8 mouse cellular contexts compared by ENCODE assay signal in the genomic region with DNA sequence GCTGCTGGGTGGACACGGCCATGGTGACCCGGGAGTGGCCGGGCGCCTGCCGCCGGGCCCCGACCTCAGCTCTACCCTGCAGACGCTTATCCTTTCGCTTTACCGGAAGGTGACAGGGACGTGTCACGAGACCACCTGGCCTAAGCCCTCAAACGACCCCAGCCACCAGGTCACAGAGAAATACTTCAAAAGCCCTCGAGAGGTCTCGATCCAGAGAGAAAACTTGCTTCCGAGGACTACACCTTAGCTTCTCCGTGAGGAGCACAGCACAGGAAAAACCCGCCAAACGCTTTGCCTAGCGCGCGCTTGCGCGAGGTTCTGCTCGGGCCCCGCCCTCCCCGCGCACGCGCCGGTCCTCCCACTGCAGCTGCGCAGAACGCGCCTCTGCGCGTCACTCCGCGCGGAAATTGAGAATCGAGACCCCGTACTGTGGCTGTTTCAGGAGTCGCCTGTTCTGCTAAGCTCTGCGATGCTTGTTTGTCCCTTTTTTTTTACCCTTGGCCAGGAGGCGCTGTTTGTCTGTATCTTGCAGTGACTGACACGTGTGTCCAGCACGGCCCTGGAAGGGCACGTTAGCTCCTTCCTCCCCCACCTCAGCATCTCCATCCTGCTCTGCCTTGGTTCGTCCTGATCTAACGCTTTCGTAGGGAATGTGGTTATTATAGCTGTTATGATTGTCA. TPM values are rescaled to one million over a fixed set of nuclear protein-coding genes. Genes with fewer than 3 reads are reported as not detected.
A peak's percentile ranks its signal among the peaks of the same experiment; 100 is the strongest.
DNase-seq lines count a peak whose midpoint lies in the region; ATAC-seq lines count a peak whose summit lies in the region.

A gene (minus strand): TSS at position 320 of the 680 bp plus-strand sequence.

- DNase-seq in 3T3-L1 (ENCODE audit: low read depth, low spot score): peak; percentile 89
- DNase-seq in adrenal gland, postnatal 4 days (ENCODE audit: low spot score in 2 of 2): peak; percentile 72 to 78
- DNase-seq in embryonic facial prominence, embryonic 14.5 days (ENCODE audit: low spot score): peak; percentile 95
- peak; percentile 84 to 87 for DNase-seq in heart, adult 9 months (ENCODE audit: low spot score in 2 of 2)
- DNase-seq in monocyte, adult 2 months (ENCODE audit: low read depth in 1 of 2, low spot score in 2 of 2): peak; percentile 45 to 82
- DNase-seq in spleen, postnatal 36 days (ENCODE audit: low spot score in 2 of 2): peak; percentile 88 to 89

- H3K27ac ChIP-seq in embryonic facial prominence, embryonic 14.5 days (replicated peaks; ENCODE audit: low read depth, low read length): peak within 1 kb of the TSS; percentile 69; the same call in 1 of the 2 replicates
- H3K27ac ChIP-seq in kidney, embryonic 14.5 days (ENCODE audit: low read depth, low read length): peak within 1 kb of the TSS; percentile 57
- peak within 1 kb of the TSS; percentile 79 for H3K27ac ChIP-seq in limb, embryonic 15.5 days

- no peaks in the 10 kb centered on the region for H3K9me3 ChIP-seq in embryonic facial prominence, embryonic 14.5 days (ENCODE audit: control insufficient read depth, low read length)
- H3K9me3 ChIP-seq in kidney, embryonic 14.5 days (ENCODE audit: control insufficient read depth, low read length): no peaks in the 10 kb centered on the region
- no peaks in the 10 kb centered on the region for H3K9me3 ChIP-seq in limb, embryonic 15.5 days

- under 1% methylated on average over 26 of the region's 50 CpGs for WGBS in embryonic facial prominence, embryonic 14.5 days
- under 1% methylated on average over 48 of the region's 50 CpGs for WGBS in kidney, embryonic 14.5 days
- under 1% methylated on average over 50 of the region's 50 CpGs for WGBS in limb, embryonic 15.5 days

- H3K9ac ChIP-seq in embryonic facial prominence, embryonic 14.5 days (ENCODE audit: low read depth, low read length): peak within 1 kb of the TSS; percentile 80
- H3K9ac ChIP-seq in kidney, embryonic 14.5 days (ENCODE audit: low read depth, low read length): peak within 1 kb of the TSS; percentile 57
- peak within 1 kb of the TSS; percentile 86 for H3K9ac ChIP-seq in limb, embryonic 15.5 days

- 0 out of 2 replicates have a peak, but pooled peaks cover 5% of the 10 kb centered on the region for H3K4me1 ChIP-seq in embryonic facial prominence, embryonic 14.5 days (ENCODE audit: control insufficient read depth, insufficient read depth, low read length)
- H3K4me1 ChIP-seq in kidney, embryonic 14.5 days (ENCODE audit: control insufficient read depth, insufficient read depth, low read length): peaks cover 18% of the 10 kb centered on the region
- H3K4me1 ChIP-seq in limb, embryonic 15.5 days: peaks cover 23% of the 10 kb centered on the region

- no peaks in the 10 kb centered on the region for H3K27me3 ChIP-seq in embryonic facial prominence, embryonic 14.5 days (replicated peaks; ENCODE audit: control insufficient read depth, insufficient read depth, low read length)
- no peaks in the 10 kb centered on the region for H3K27me3 ChIP-seq in kidney, embryonic 14.5 days (ENCODE audit: control insufficient read depth, insufficient read depth, low read length)
- no peaks in the 10 kb centered on the region for H3K27me3 ChIP-seq in limb, embryonic 15.5 days

- peak; percentile 92 for ATAC-seq in embryonic facial prominence, embryonic 14.5 days (ENCODE audit: low read depth)
- ATAC-seq in kidney, embryonic 14.5 days (ENCODE audit: low FRiP score, low TSS enrichment): peak; percentile 90
- ATAC-seq in limb, embryonic 15.5 days (ENCODE audit: insufficient number of reproducible peaks, low FRiP score, low TSS enrichment, low read depth): peak; percentile 75

- peak within 1 kb of the TSS; percentile 77 for H3K4me2 ChIP-seq in embryonic facial prominence, embryonic 14.5 days (ENCODE audit: low read depth, low read length)
- peak within 1 kb of the TSS; percentile 51 for H3K4me2 ChIP-seq in kidney, embryonic 14.5 days (replicated peaks; ENCODE audit: low read depth, low read length)
- peak within 1 kb of the TSS; percentile 80 for H3K4me2 ChIP-seq in limb, embryonic 15.5 days

- H3K4me3 ChIP-seq in embryonic facial prominence, embryonic 14.5 days (ENCODE audit: low read depth, low read length): peak within 1 kb of the TSS; percentile 69
- H3K4me3 ChIP-seq in kidney, embryonic 14.5 days (ENCODE audit: low read length): peak within 1 kb of the TSS; percentile 54
- H3K4me3 ChIP-seq in limb, embryonic 15.5 days: peak within 1 kb of the TSS; percentile 73

- peaks cover 8% of the 10 kb centered on the region; the same call in 1 of the 2 replicates for H3K36me3 ChIP-seq in embryonic facial prominence, embryonic 14.5 days (ENCODE audit: control insufficient read depth, insufficient read depth, low read length)
- H3K36me3 ChIP-seq in kidney, embryonic 14.5 days (ENCODE audit: control insufficient read depth, insufficient read depth, low read length): peaks cover 20% of the 10 kb centered on the region; the same call in 1 of the 2 replicates
- peaks cover 15% of the 10 kb centered on the region for H3K36me3 ChIP-seq in limb, embryonic 15.5 days

RNA-seq across cellular contexts. Expression of the gene that starts here (rescaled TPM):
- total RNA-seq in adrenal gland, postnatal 4 days (2021): 10 to 100 TPM; 35.0 to 37.9 TPM
- polyA plus RNA-seq in embryonic facial prominence, embryonic 14.5 days (2014; fragmentation: Nextera tagmentation; extraction: Ambion mirVana): 59.1 and 65.2 TPM in 2 replicates
- polyA plus RNA-seq in kidney, embryonic 14.5 days (2014; fragmentation: Nextera tagmentation; extraction: Ambion mirVana): 74.2 and 95.3 TPM in 2 replicates
- polyA plus RNA-seq in limb, embryonic 15.5 days (2015; fragmentation: Nextera tagmentation; extraction: Ambion mirVana): 56.9 and 61.0 TPM in 2 replicates

Comparison
In these comparisons a context has a peak if more than half of its experiments do, and no peak if none do; other contexts are left out.
1. Peak in every context shown above with its lines: DNase-seq, ATAC-seq, H3K4me3 ChIP-seq and H3K27ac ChIP-seq.